Mouse (Mus musculus): ENCODE measurements around the gene Srcap.
"Not testable (repeated sequence)": the region's sequence is repeated elsewhere in the genome, so short reads cannot be mapped to it uniquely, and the experiment has no call there.

DNA sequence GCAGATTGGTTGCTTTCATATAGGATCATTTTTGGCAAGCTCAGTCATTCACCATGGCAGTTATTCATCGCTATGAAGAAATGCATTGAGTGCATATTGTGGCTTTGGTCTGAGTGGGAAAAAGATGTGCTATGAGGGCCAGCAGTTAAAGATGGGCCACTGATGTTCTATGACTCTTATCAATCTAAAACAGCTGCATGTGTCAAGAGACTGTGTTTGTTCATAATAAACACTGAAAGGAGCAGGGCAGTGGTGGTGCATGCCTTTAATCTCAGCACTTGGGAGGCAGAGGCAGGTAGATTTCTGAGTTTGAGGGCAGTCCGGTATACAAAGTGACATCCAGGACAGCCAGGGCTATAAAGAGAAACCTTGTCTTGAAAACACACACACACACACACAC, 46.1 kb upstream of the Srcap start:
- TF ChIP-seq CTCF (IDR thresholded peaks at IDR 0.05; ENCODE audit: control insufficient read depth, insufficient read depth, insufficient read length); MYOG (IDR thresholded peaks at IDR 0.05; ENCODE audit: control insufficient read depth, extremely low read depth, insufficient read length); MAX (IDR thresholded peaks at IDR 0.05); USF1 (IDR thresholded peaks at IDR 0.05; ENCODE audit: low read depth); MYOD1 (IDR thresholded peaks at IDR 0.05; ENCODE audit: control insufficient read depth, insufficient read length, low read depth): not testable (repeated sequence)

Measured in C2C12 (cell line).